Mouse (Mus musculus) spleen, adult 10 weeks (tissue): ENCODE data around the gene Ssu2. TPM values are rescaled to one million over a fixed set of nuclear protein-coding genes. Genes with fewer than 3 reads are reported as not detected.

Experiments used
- polyA plus RNA-seq: library from polyadenylated mRNA; stranded (reverse); fragments of 350-450 nt; fragmentation: Illumina TruSeq; extraction: RNeasy Lipid Tissue Mini Kit (QIAGEN cat#74804); gene quantifications from one replicate; pipeline ENCODE4 v1.2.3, GENCODE M21; 2015; ENCODE audit warnings: low replicate concordance; ENCODE audit not compliant: insufficient read depth

The Ssu2 gene
- polyA plus RNA-seq, result 4.6 TPM

GRCm38 (mm10) chr6:112387947-112388346 is at the start of gene Ssu2:
TSS of gene Ssu2 (minus strand) at chr6:112388023.

Other genes starting within 250 kb of the Ssu2 start
- 5.2 TPM for gene Lmcd1, start 114.3 kb downstream of the Ssu2 start, polyA plus RNA-seq
- gene Cav3, start 71.5 kb upstream of the Ssu2 start, polyA plus RNA-seq, result not detected
- 0.18 TPM for gene Oxtr, start 101.9 kb upstream of the Ssu2 start, polyA plus RNA-seq